Comparison of ENCODE assay signal across 9 mouse cellular contexts in the genomic region with DNA sequence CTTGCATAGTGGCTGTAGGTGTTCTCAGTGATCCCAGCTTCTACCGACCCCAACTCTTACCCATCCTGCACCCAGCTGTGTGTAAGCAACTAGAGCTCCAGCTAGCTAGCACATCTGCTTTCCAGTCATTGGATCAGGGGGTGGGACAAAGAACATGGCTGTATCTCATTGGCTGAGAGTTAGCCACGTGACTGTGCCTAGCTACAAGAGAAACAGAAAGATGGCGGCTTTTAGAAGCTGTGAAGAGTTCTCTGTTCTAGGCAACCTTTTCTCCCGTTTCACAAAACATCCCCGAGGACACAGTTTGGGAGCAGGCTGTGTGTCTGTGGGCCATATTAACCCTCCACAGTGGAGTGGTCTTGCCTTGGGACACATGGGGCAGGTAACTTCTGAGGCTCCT. TPM values are rescaled to one million over a fixed set of nuclear protein-coding genes. Genes with fewer than 3 reads are reported as not detected.
A peak's percentile ranks its signal among the peaks of the same experiment; 100 is the strongest.
DNase-seq lines count a peak whose midpoint lies in the region; ATAC-seq and TF ChIP-seq lines count a peak whose summit lies in the region.
"Had no signal": no experiment of that assay in that cellular context is flagged by ENCODE, and none has a peak within 500 bp of the region (broad histone marks: within the 10 kb centered on the region; RNA-seq: fewer than 3 reads in every experiment).

No protein-coding gene starts in this region.

- DNase-seq in liver (peak; percentile 43), MEL (ENCODE audit: low read depth, low spot score) (no peak)
- no peak for DNase-seq in liver, postnatal 0 days
- DNase-seq in midbrain, postnatal 0 days (ENCODE audit: low spot score): peak; percentile 30
- no peak for DNase-seq in urinary bladder, adult 2 months (ENCODE audit: low spot score)

- no peak for TF ChIP-seq RAD21 in MEL (IDR thresholded peaks at IDR 0.05; ENCODE audit: low read depth, low read length)

- no peak for TF ChIP-seq EP300 in liver, postnatal 0 days (IDR thresholded peaks at IDR 0.05; ENCODE audit: low read depth)
- TF ChIP-seq EP300 in MEL (IDR thresholded peaks at IDR 0.05; ENCODE audit: low read depth in 1 of 2, low read length in 2 of 2): no peak

- ATAC-seq in liver, postnatal 0 days: no peak
- no peak for ATAC-seq in embryonic facial prominence, embryonic 12.5 days (ENCODE audit: insufficient number of reproducible peaks, insufficient read depth, low FRiP score, low TSS enrichment)
- ATAC-seq in midbrain, postnatal 0 days (ENCODE audit: low FRiP score): no peak
- ATAC-seq in monocyte, adult 5-6 weeks (replicated peaks; ENCODE audit: insufficient number of reproducible peaks, low FRiP score, low TSS enrichment, poor library complexity, severe bottlenecking): no peak
- ATAC-seq: intestine, postnatal 0 days had no signal

- no peak for TF ChIP-seq CTCF in liver, postnatal 0 days (IDR thresholded peaks at IDR 0.05; ENCODE audit: low read depth)
- no peak for TF ChIP-seq CTCF in MEL (IDR thresholded peaks at IDR 0.05 in 2 of 3, conservative IDR thresholded peaks at IDR 0.05 in 1 of 3; ENCODE audit: control insufficient read depth in 1 of 3, insufficient read depth in 1 of 3, low read depth in 2 of 3, low read length in 3 of 3, poor library complexity in 1 of 3, severe bottlenecking in 1 of 3)
- TF ChIP-seq CTCF in midbrain, postnatal 0 days (IDR thresholded peaks at IDR 0.05): no peak

- no peak for TF ChIP-seq POLR2A in MEL (IDR thresholded peaks at IDR 0.05; ENCODE audit: control insufficient read depth in 1 of 2, insufficient read depth in 1 of 2, low read depth in 1 of 2, low read length in 2 of 2, poor library complexity in 1 of 2)

- peaks cover 7% of the 10 kb centered on the region; the same call in 1 of the 2 replicates for H3K4me1 ChIP-seq in liver, postnatal 0 days (ENCODE audit: insufficient read depth)
- peaks cover 0 to 3% of the 10 kb centered on the region in 2 experiments; a peak in 2 of 4 replicates for H3K4me1 ChIP-seq in MEL (ENCODE audit: control insufficient read depth in 1 of 2, insufficient read depth in 2 of 2, low read length in 2 of 2)
- H3K4me1 ChIP-seq in embryonic facial prominence, embryonic 12.5 days: no peaks in the 10 kb centered on the region
- no peaks in the 10 kb centered on the region for H3K4me1 ChIP-seq in midbrain, postnatal 0 days (ENCODE audit: insufficient read depth, low read length)
- H3K4me1 ChIP-seq: lung, embryonic 15.5 days had no signal

- no peaks in the 10 kb centered on the region for H3K9me3 ChIP-seq in liver, postnatal 0 days (ENCODE audit: low read length)
- H3K9me3 ChIP-seq in MEL (replicated peaks; ENCODE audit: insufficient read depth, low read length): no peaks in the 10 kb centered on the region
- H3K9me3 ChIP-seq in embryonic facial prominence, embryonic 12.5 days: no peaks in the 10 kb centered on the region
- H3K9me3 ChIP-seq in midbrain, postnatal 0 days (ENCODE audit: low read length): no peaks in the 10 kb centered on the region
- H3K9me3 ChIP-seq: lung, embryonic 15.5 days had no signal

- H3K27me3 ChIP-seq in liver, postnatal 0 days (ENCODE audit: insufficient read depth, low read length): no peaks in the 10 kb centered on the region
- H3K27me3 ChIP-seq in MEL (ENCODE audit: control insufficient read depth in 1 of 2, insufficient read depth in 2 of 2, low read length in 2 of 2): no peaks in the 10 kb centered on the region
- H3K27me3 ChIP-seq in embryonic facial prominence, embryonic 12.5 days: no peaks in the 10 kb centered on the region
- no peaks in the 10 kb centered on the region for H3K27me3 ChIP-seq in midbrain, postnatal 0 days (ENCODE audit: insufficient read depth, low read length)
- H3K27me3 ChIP-seq: lung, embryonic 15.5 days had no signal

- H3K27ac ChIP-seq in liver, postnatal 0 days (ENCODE audit: low read depth): no peak overlapping the region
- no peak overlapping the region for H3K27ac ChIP-seq in MEL (ENCODE audit: control insufficient read depth, low read depth, low read length)
- H3K27ac ChIP-seq in embryonic facial prominence, embryonic 12.5 days: no peak overlapping the region
- H3K27ac ChIP-seq in midbrain, postnatal 0 days (ENCODE audit: low read depth, low read length): no peak overlapping the region
- H3K27ac ChIP-seq: lung, embryonic 15.5 days had no signal

- no peak overlapping the region for H3K4me2 ChIP-seq in liver, postnatal 0 days (ENCODE audit: low read depth, low read length)
- 0 out of 2 replicates have a peak overlapping the region, but pooled peaks have one; percentile 5 for H3K4me2 ChIP-seq in embryonic facial prominence, embryonic 12.5 days (replicated peaks)
- H3K4me2 ChIP-seq in midbrain, postnatal 0 days (ENCODE audit: low read depth, low read length, poor library complexity, severe bottlenecking): no peak overlapping the region
- H3K4me2 ChIP-seq: lung, embryonic 15.5 days had no signal

- H3K4me3 ChIP-seq in liver, postnatal 0 days (ENCODE audit: low read depth, low read length): no peak overlapping the region
- H3K4me3 ChIP-seq in MEL (ENCODE audit: control insufficient read depth in 1 of 2, insufficient read depth in 1 of 2, low read depth in 2 of 2, low read length in 2 of 2): no peak overlapping the region
- no peak overlapping the region for H3K4me3 ChIP-seq in embryonic facial prominence, embryonic 12.5 days
- no peak overlapping the region for H3K4me3 ChIP-seq in midbrain, postnatal 0 days (ENCODE audit: low read depth, low read length)
- H3K4me3 ChIP-seq: lung, embryonic 15.5 days had no signal

- H3K9ac ChIP-seq in liver, postnatal 0 days (replicated peaks): no peak overlapping the region
- no peak overlapping the region for H3K9ac ChIP-seq in MEL (ENCODE audit: control insufficient read depth, low read depth, low read length, poor library complexity, severe bottlenecking)
- no peak overlapping the region for H3K9ac ChIP-seq in embryonic facial prominence, embryonic 12.5 days
- H3K9ac ChIP-seq in midbrain, postnatal 0 days (replicated peaks; ENCODE audit: low read length, poor library complexity, severe bottlenecking): no peak overlapping the region
- H3K9ac ChIP-seq: lung, embryonic 15.5 days had no signal

- WGBS in liver, postnatal 0 days (ENCODE audit: insufficient replicate concordance): 70% methylated on average over 5 of the region's 5 CpGs
- WGBS in embryonic facial prominence, embryonic 12.5 days: 57% methylated on average over 5 of the region's 5 CpGs
- 65% methylated on average over 5 of the region's 5 CpGs for WGBS in midbrain, postnatal 0 days

- no peaks in the 10 kb centered on the region for H3K36me3 ChIP-seq in liver, postnatal 0 days (replicated peaks; ENCODE audit: insufficient read depth, low read length)
- peaks cover 0 to 7% of the 10 kb centered on the region in 2 experiments; a peak in 2 of 4 replicates for H3K36me3 ChIP-seq in MEL (ENCODE audit: control insufficient read depth in 1 of 2, insufficient read depth in 2 of 2, low read length in 2 of 2)
- H3K36me3 ChIP-seq in embryonic facial prominence, embryonic 12.5 days: no peaks in the 10 kb centered on the region
- peaks cover 42% of the 10 kb centered on the region for H3K36me3 ChIP-seq in midbrain, postnatal 0 days (ENCODE audit: insufficient read depth, low read length)
- H3K36me3 ChIP-seq: lung, embryonic 15.5 days had no signal

- no peaks in the 10 kb centered on the region for H3K79me2 ChIP-seq in MEL (ENCODE audit: control insufficient read depth, insufficient read depth, low read length, poor library complexity)

RNA-seq across cellular contexts. Expression of gene Tab1, which starts 17.7 kb away (rescaled TPM):
- 7.0 and 7.5 TPM in 2 replicates for polyA plus RNA-seq in liver, postnatal 0 days (2015; fragmentation: Nextera tagmentation; extraction: Ambion mirVana)
- total RNA-seq in MEL (2012; rRNA removed): 18.2 and 23.3 TPM in 2 replicates
- polyA plus RNA-seq in MEL (2012; ENCODE audit: insufficient read depth in 1 of 2, insufficient read length in 2 of 2, low read depth in 1 of 2, low replicate concordance in 2 of 2, missing spikeins in 1 of 2): 10 to 100 TPM in 1 of 2 experiments, not detected in 1; 31.1 TPM
- polyA plus RNA-seq in embryonic facial prominence, embryonic 12.5 days (2016; fragmentation: Nextera tagmentation; extraction: Ambion mirVana): 47.5 and 48.5 TPM in 2 replicates
- total RNA-seq in midbrain, postnatal 0 days (2014; rRNA removed): 43.5 and 58.5 TPM in 2 replicates
- 23.6 and 27.9 TPM in 2 replicates for polyA plus RNA-seq in midbrain, postnatal 0 days (2015; fragmentation: Nextera tagmentation; extraction: Ambion mirVana)
- 11.6 to 17.4 TPM (median 12.4 TPM) in 3 replicates for total RNA-seq in monocyte, adult 5-6 weeks (2017)
- 33.5 and 36.7 TPM in 2 replicates for polyA plus RNA-seq in urinary bladder, adult 2 months (2012; rRNA removed)

RNA-seq across cellular contexts. Expression of gene Rpl3, which starts 23.6 kb away (rescaled TPM):
- polyA plus RNA-seq in liver, postnatal 0 days (2015; fragmentation: Nextera tagmentation; extraction: Ambion mirVana): 394 and 407 TPM in 2 replicates
- total RNA-seq in MEL (2012; rRNA removed): 1,686 and 1,722 TPM in 2 replicates
- 1,000 to 10,000 TPM in 1 of 2 experiments, 100 to 1,000 TPM in 1; 543 to 1,096 TPM for polyA plus RNA-seq in MEL (2012; ENCODE audit: insufficient read depth in 1 of 2, insufficient read length in 2 of 2, low read depth in 1 of 2, low replicate concordance in 2 of 2, missing spikeins in 1 of 2)
- 944 and 1,004 TPM in 2 replicates for polyA plus RNA-seq in embryonic facial prominence, embryonic 12.5 days (2016; fragmentation: Nextera tagmentation; extraction: Ambion mirVana)
- 511 and 632 TPM in 2 replicates for total RNA-seq in midbrain, postnatal 0 days (2014; rRNA removed)
- polyA plus RNA-seq in midbrain, postnatal 0 days (2015; fragmentation: Nextera tagmentation; extraction: Ambion mirVana): 500 and 515 TPM in 2 replicates
- total RNA-seq in monocyte, adult 5-6 weeks (2017): 1,359 to 1,501 TPM (median 1,441 TPM) in 3 replicates
- polyA plus RNA-seq in urinary bladder, adult 2 months (2012; rRNA removed): 1,075 and 1,270 TPM in 2 replicates

RNA-seq across cellular contexts. Expression of gene Syngr1, which starts 24.1 kb away (rescaled TPM):
- polyA plus RNA-seq in liver, postnatal 0 days (2015; fragmentation: Nextera tagmentation; extraction: Ambion mirVana): 10.3 and 10.4 TPM in 2 replicates
- total RNA-seq in MEL (2012; rRNA removed): 93.7 and 105 TPM in 2 replicates
- polyA plus RNA-seq in MEL (2012; ENCODE audit: insufficient read depth in 1 of 2, insufficient read length in 2 of 2, low read depth in 1 of 2, low replicate concordance in 2 of 2, missing spikeins in 1 of 2): 100 to 1,000 TPM in 1 of 2 experiments, not detected in 1; 115 TPM
- polyA plus RNA-seq in embryonic facial prominence, embryonic 12.5 days (2016; fragmentation: Nextera tagmentation; extraction: Ambion mirVana): 6.4 and 8.1 TPM in 2 replicates
- 162 and 220 TPM in 2 replicates for total RNA-seq in midbrain, postnatal 0 days (2014; rRNA removed)
- 81.5 and 88.5 TPM in 2 replicates for polyA plus RNA-seq in midbrain, postnatal 0 days (2015; fragmentation: Nextera tagmentation; extraction: Ambion mirVana)
- total RNA-seq in monocyte, adult 5-6 weeks (2017): not detected in 3 replicates
- 54.2 and 62.1 TPM in 2 replicates for polyA plus RNA-seq in urinary bladder, adult 2 months (2012; rRNA removed)

RNA-seq across cellular contexts. Expression of gene Mgat3, which starts 58.3 kb away (rescaled TPM):
- 0.12 and 0.14 TPM in 2 replicates for polyA plus RNA-seq in liver, postnatal 0 days (2015; fragmentation: Nextera tagmentation; extraction: Ambion mirVana)
- total RNA-seq in MEL (2012; rRNA removed): not detected in 2 replicates
- polyA plus RNA-seq in MEL (2012; ENCODE audit: insufficient read depth in 1 of 2, insufficient read length in 2 of 2, low read depth in 1 of 2, low replicate concordance in 2 of 2, missing spikeins in 1 of 2): not detected
- polyA plus RNA-seq in embryonic facial prominence, embryonic 12.5 days (2016; fragmentation: Nextera tagmentation; extraction: Ambion mirVana): 10.5 and 11.7 TPM in 2 replicates
- total RNA-seq in midbrain, postnatal 0 days (2014; rRNA removed): 101 and 103 TPM in 2 replicates
- polyA plus RNA-seq in midbrain, postnatal 0 days (2015; fragmentation: Nextera tagmentation; extraction: Ambion mirVana): 13.3 and 14.4 TPM in 2 replicates
- 0.19 TPM in 1 of 3 replicates, not detected in the others for total RNA-seq in monocyte, adult 5-6 weeks (2017)
- polyA plus RNA-seq in urinary bladder, adult 2 months (2012; rRNA removed): 62.9 and 73.1 TPM in 2 replicates

Comparison
In these comparisons a context has a peak if more than half of its experiments do, and no peak if none do; other contexts are left out.
1. DNase-seq: peak in liver (single experiment) and midbrain, postnatal 0 days (single experiment); none in liver, postnatal 0 days (single experiment), MEL (single experiment) and urinary bladder, adult 2 months (single experiment).